ENCODE assay signal across 13 mouse cellular contexts in the genomic region with DNA sequence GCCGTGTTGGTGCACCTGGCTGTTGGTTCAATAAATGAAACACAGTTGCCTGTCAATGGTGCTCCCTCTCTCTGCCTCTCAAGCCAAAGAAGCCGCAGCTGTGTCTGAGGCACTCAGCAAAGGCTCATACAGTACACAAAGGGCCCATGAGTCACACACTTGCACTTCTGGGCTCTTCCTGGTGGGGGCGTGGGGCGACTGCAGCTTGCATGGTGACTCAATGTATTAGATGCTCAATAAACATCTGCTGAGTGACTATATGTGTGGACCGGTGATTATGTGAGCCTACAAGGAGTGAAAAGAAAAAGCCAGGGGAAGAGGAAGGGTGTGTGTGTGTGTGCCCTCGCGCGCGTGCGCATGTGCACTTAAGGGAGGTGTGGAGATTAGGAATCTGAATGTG. TPM values are rescaled to one million over a fixed set of nuclear protein-coding genes. Genes with fewer than 3 reads are reported as not detected.
DNase-seq lines count a peak whose midpoint lies in the region; ATAC-seq and TF ChIP-seq lines count a peak whose summit lies in the region.
"Had no signal": no experiment of that assay in that cellular context is flagged by ENCODE, and none has a peak within 500 bp of the region (broad histone marks: within the 10 kb centered on the region; RNA-seq: fewer than 3 reads in every experiment).

No protein-coding gene starts in this region.

- H3K4me3 ChIP-seq in lung, postnatal 0 days (ENCODE audit: low read depth, low read length), result no peak overlapping the region
- no peak overlapping the region for H3K4me3 ChIP-seq in E14TG2a.4 (replicated peaks; ENCODE audit: low read length)
- H3K4me3 ChIP-seq: heart, adult 2 months had no signal

- TF ChIP-seq EP300 in lung, postnatal 0 days (IDR thresholded peaks at IDR 0.05), result no peak

- H3K4me1 ChIP-seq in lung, postnatal 0 days (ENCODE audit: insufficient read depth, low read depth, low read length), result peaks cover 7% of the 10 kb centered on the region; the same call in 1 of the 2 replicates
- H3K4me1 ChIP-seq in E14TG2a.4 (replicated peaks; ENCODE audit: low read depth, low read length), result peaks cover 50% of the 10 kb centered on the region

- WGBS in lung, postnatal 0 days, result 92% methylated on average over 10 of the region's 10 CpGs

- no peaks in the 10 kb centered on the region for H3K27me3 ChIP-seq in lung, postnatal 0 days (replicated peaks; ENCODE audit: insufficient read depth, low read length)
- no peaks in the 10 kb centered on the region for H3K27me3 ChIP-seq in E14TG2a.4 (ENCODE audit: insufficient read depth, low read length)
- H3K27me3 ChIP-seq: Patski had no signal

- DNase-seq in cerebellum, adult 9-11 months, result peak; percentile 40
- DNase-seq in cerebellum, postnatal 25 days, result no peak
- DNase-seq in lung, postnatal 0 days (ENCODE audit: low spot score), result no peak
- DNase-seq in lung, adult 18-20 months, result no peak
- DNase-seq in naive thymus-derived CD4-positive, alpha-beta T cell, adult 2 months (ENCODE audit: low read depth), result peak; percentile 49
- DNase-seq in ovary, postnatal 14 days (ENCODE audit: low spot score), result no peak
- no peak for DNase-seq in urinary bladder, postnatal 36 days (ENCODE audit: low spot score in 2 of 2)
- DNase-seq: heart, adult 2 months; lung, postnatal 10 days had no signal

- no peak overlapping the region for H3K9ac ChIP-seq in lung, postnatal 0 days (replicated peaks; ENCODE audit: low read depth)

- 0 out of 2 replicates have a peak, but pooled peaks have one; percentile 11 for TF ChIP-seq CTCF in lung, postnatal 0 days (IDR thresholded peaks at IDR 0.05)
- peak; percentile 39 for TF ChIP-seq CTCF in E14TG2a.4 (conservative IDR thresholded peaks at IDR 0.05; ENCODE audit: low read length)

- no peak overlapping the region for H3K27ac ChIP-seq in lung, postnatal 0 days (ENCODE audit: low read length)
- H3K27ac ChIP-seq: heart, adult 2 months had no signal

- H3K4me2 ChIP-seq in lung, postnatal 0 days (replicated peaks; ENCODE audit: low read depth, low read length), result no peak overlapping the region

- H3K36me3 ChIP-seq in lung, postnatal 0 days (ENCODE audit: insufficient read depth, low read length), result no peaks in the 10 kb centered on the region
- peaks cover 16% of the 10 kb centered on the region for H3K36me3 ChIP-seq in E14TG2a.4 (ENCODE audit: insufficient read depth, low read length)

- H3K9me3 ChIP-seq in lung, postnatal 0 days (ENCODE audit: low read length), result no peaks in the 10 kb centered on the region
- no peaks in the 10 kb centered on the region for H3K9me3 ChIP-seq in E14TG2a.4 (ENCODE audit: low read length)

- no peak for ATAC-seq in lung, postnatal 0 days
- ATAC-seq: inflammation-experienced regulatory T-cells, adult 6 months; Patski had no signal

RNA-seq across cellular contexts. Expression of gene Ift27, which starts 2.3 kb away (rescaled TPM):
- polyA plus RNA-seq in lung, postnatal 0 days (2015; fragmentation: Nextera tagmentation; extraction: Ambion mirVana), result 61.6 and 62.2 TPM in 2 replicates

RNA-seq across cellular contexts. Expression of gene Pvalb, which starts 34.5 kb away (rescaled TPM):
- not detected in 2 replicates for polyA plus RNA-seq in lung, postnatal 0 days (2015; fragmentation: Nextera tagmentation; extraction: Ambion mirVana)
- polyA plus RNA-seq: inflammation-experienced regulatory T-cells, adult 6 months; neural tube, embryonic 11.5 days; Patski had no signal

RNA-seq across cellular contexts. Expression of gene Cacng2, which starts 51.8 kb away (rescaled TPM):
- polyA plus RNA-seq in lung, postnatal 0 days (2015; fragmentation: Nextera tagmentation; extraction: Ambion mirVana), result not detected in 2 replicates
- polyA plus RNA-seq: heart, adult 2 months; inflammation-experienced regulatory T-cells, adult 6 months; Patski had no signal

Comparison
In these comparisons a context has a peak if more than half of its experiments do, and no peak if none do; other contexts are left out.
1. DNase-seq: peak in cerebellum, adult 9-11 months (single experiment) and naive thymus-derived CD4-positive, alpha-beta T cell, adult 2 months (single experiment); none in cerebellum, postnatal 25 days (0 of 2), lung, postnatal 0 days (single experiment), lung, adult 18-20 months (0 of 2), ovary, postnatal 14 days (single experiment) and urinary bladder, postnatal 36 days (0 of 2).